Mouse (Mus musculus): ENCODE data around the gene Scaf4.

DNA sequence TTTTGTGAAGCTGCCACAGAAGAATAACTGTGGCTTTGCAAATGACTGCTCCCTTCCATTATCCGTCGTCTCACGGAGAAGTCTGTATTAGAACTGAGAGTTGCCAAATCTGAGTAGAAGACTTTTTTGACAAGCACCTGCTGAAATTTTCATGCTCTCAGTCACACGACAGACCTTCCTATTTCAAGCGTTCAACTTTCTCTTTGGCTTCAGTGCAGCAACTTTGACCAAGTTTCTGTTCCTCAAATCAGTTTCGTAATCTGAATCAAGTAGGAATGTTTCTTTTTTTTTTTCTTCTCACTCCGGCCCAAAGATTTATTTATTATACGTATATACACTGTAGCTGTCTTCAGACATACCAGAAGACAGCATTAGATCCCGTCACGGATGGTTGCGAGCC is 16.6 kb upstream of the Scaf4 start:
- TF ChIP-seq TCF12 (IDR thresholded peaks at IDR 0.05; ENCODE audit: insufficient read depth, poor library complexity, severe bottlenecking) (no peak), CEBPB (IDR thresholded peaks at IDR 0.05; ENCODE audit: insufficient read depth, poor library complexity, severe bottlenecking) (no peak), MYOG (IDR thresholded peaks at IDR 0.05; ENCODE audit: control insufficient read depth in 1 of 3, insufficient read depth in 1 of 3, insufficient read length in 2 of 3, low read depth in 2 of 3) (no peak), POLR2A (IDR thresholded peaks at IDR 0.05; ENCODE audit: insufficient read length, low read depth) (no peak)

Measured in myocyte (in vitro differentiated cells).